Comparison of ENCODE assay signal across 26 mouse cellular contexts in the genomic region with DNA sequence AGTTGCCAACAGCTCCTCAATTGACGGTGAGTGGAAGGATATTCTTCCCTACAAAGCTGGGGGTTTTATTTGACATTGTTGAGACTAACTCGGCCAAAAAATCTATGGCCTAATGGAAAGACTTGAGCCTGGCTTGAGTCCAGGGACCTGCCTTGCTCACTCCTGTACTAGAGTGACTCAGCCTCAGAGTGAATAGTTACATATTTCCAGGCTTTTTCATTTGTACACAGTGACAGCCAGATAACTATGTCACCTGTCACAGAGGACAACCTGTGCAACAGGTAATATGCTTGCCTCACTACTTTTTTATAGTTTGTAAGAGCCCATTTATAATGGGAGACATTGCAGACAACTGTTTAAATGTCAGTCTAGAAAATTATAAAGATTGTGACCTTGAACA.
"Had no signal": no experiment of that assay in that cellular context is flagged by ENCODE, and none has a peak within 500 bp of the region (broad histone marks: within the 10 kb centered on the region; RNA-seq: fewer than 3 reads in every experiment).

No protein-coding gene starts in this region.

- H3K27ac ChIP-seq: gastrocnemius, adult 2 months; heart, embryonic 10.5 days; hindbrain, embryonic 10.5 days; hindbrain, embryonic 12.5 days; hindbrain, embryonic 14.5 days; kidney, embryonic 15.5 days; kidney, postnatal 0 days; limb, embryonic 13.5 days; limb, embryonic 15.5 days; liver, embryonic 12.5 days had no signal

- H3K4me1 ChIP-seq: heart, embryonic 10.5 days; heart, embryonic 12.5 days; hindbrain, embryonic 10.5 days; hindbrain, embryonic 12.5 days; limb, embryonic 13.5 days; limb, embryonic 15.5 days; liver, embryonic 12.5 days had no signal

- ATAC-seq: hindbrain, embryonic 16.5 days; inflammation-experienced regulatory T-cells, adult 6 months; liver, embryonic 12.5 days had no signal

- H3K4me2 ChIP-seq: heart, embryonic 12.5 days; hindbrain, embryonic 12.5 days; hindbrain, embryonic 14.5 days; kidney, embryonic 15.5 days; limb, embryonic 13.5 days; limb, embryonic 15.5 days; liver, embryonic 12.5 days had no signal

- DNase-seq: gastrocnemius, adult 2 months; gastrocnemius, postnatal 10 days; gastrocnemius, postnatal 25 days; heart, adult 18-20 months; heart, postnatal 10 days; heart, postnatal 4 days; kidney, adult 11 months; kidney, adult 2 months; kidney, adult 9 months; kidney, postnatal 14 days; kidney, postnatal 4 days; layer of hippocampus, adult 9-11 months; layer of hippocampus, postnatal 36 days; left cerebral cortex, postnatal 4 days had no signal

- H3K9me3 ChIP-seq: heart, embryonic 10.5 days; heart, embryonic 12.5 days; hindbrain, embryonic 10.5 days; hindbrain, embryonic 12.5 days; kidney, embryonic 15.5 days; limb, embryonic 13.5 days; limb, embryonic 15.5 days; liver, embryonic 12.5 days had no signal

- H3K9ac ChIP-seq: heart, embryonic 12.5 days; hindbrain, embryonic 12.5 days; hindbrain, embryonic 14.5 days; kidney, embryonic 15.5 days; limb, embryonic 13.5 days; limb, embryonic 15.5 days; liver, embryonic 12.5 days had no signal

- H3K36me3 ChIP-seq: heart, embryonic 10.5 days; heart, embryonic 12.5 days; hindbrain, embryonic 10.5 days; hindbrain, embryonic 12.5 days; kidney, embryonic 15.5 days; limb, embryonic 13.5 days; limb, embryonic 15.5 days; liver, embryonic 12.5 days had no signal

- H3K27me3 ChIP-seq: heart, embryonic 12.5 days; hindbrain, embryonic 12.5 days; kidney, embryonic 15.5 days; limb, embryonic 13.5 days; limb, embryonic 15.5 days; liver, embryonic 12.5 days had no signal

- H3K4me3 ChIP-seq: gastrocnemius, adult 2 months; heart, embryonic 10.5 days; heart, embryonic 12.5 days; hindbrain, embryonic 10.5 days; hindbrain, embryonic 12.5 days; kidney, embryonic 15.5 days; limb, embryonic 13.5 days; limb, embryonic 15.5 days; liver, embryonic 12.5 days had no signal
